Mouse (Mus musculus) intestine, embryonic 14.5 days (tissue): ENCODE data around the gene Ptprm. TPM values are rescaled to one million over a fixed set of nuclear protein-coding genes. Genes with fewer than 3 reads are reported as not detected.

Experiments used
- ATAC-seq: fragments of 200-750 bp; cut with Nextera tagmentation; replicated peaks from 2 replicates; pipeline ENCODE4 v1.8.0; 2017; ENCODE audit warnings: low read depth, moderate number of reproducible peaks, moderate TSS enrichment, moderate library complexity; ENCODE audit not compliant: low FRiP score, low TSS enrichment
- DNase-seq: peaks from one replicate; pipeline ENCODE4 v3.0.0-alpha.2; 2018; ENCODE audit warnings: low spot score
- H3K27ac ChIP-seq: fragments of 300-500 bp; sonication (generic); 2 replicates; pipeline ENCODE4 v1.5.1; 2014; ENCODE audit warnings: low read depth, mild to moderate bottlenecking, control low read depth
- H3K27me3 ChIP-seq: fragments of 300-500 bp; sonication (generic); replicated peaks from 2 replicates; pipeline ENCODE4 v1.6.1; 2014; ENCODE audit warnings: low read length, control low read depth; ENCODE audit not compliant: control insufficient read depth, insufficient read depth
- H3K36me3 ChIP-seq: fragments of 300-500 bp; sonication (generic); 2 replicates; pipeline ENCODE4 v1.6.1; 2014; ENCODE audit warnings: low read length, control low read depth; ENCODE audit not compliant: control insufficient read depth, insufficient read depth
- H3K4me1 ChIP-seq: fragments of 300-500 bp; sonication (generic); replicated peaks from 2 replicates; pipeline ENCODE4 v1.6.1; 2014; ENCODE audit warnings: low read length, control low read depth, mixed read lengths; ENCODE audit not compliant: control insufficient read depth, insufficient read depth
- H3K4me2 ChIP-seq: fragments of 300-500 bp; sonication (generic); 2 replicates; pipeline ENCODE4 v1.6.1; 2014; ENCODE audit warnings: low read length
- H3K4me3 ChIP-seq: fragments of 300-500 bp; sonication (generic); 2 replicates; pipeline ENCODE4 v1.5.1; 2014; ENCODE audit warnings: low read depth, low read length, control low read depth, mixed read lengths
- H3K9ac ChIP-seq: fragments of 300-500 bp; sonication (generic); 2 replicates; pipeline ENCODE4 v1.6.1; 2014; ENCODE audit warnings: mild to moderate bottlenecking, low read length
- H3K9me3 ChIP-seq: fragments of 300-500 bp; sonication (generic); 2 replicates; pipeline ENCODE4 v1.6.1; 2016; ENCODE audit warnings: low read length, control low read depth; ENCODE audit not compliant: control insufficient read depth
- WGBS: fragments of 180-500 bp; shearing (Covaris S2); extraction: QIAGEN DNeasy Blood & Tissue Kit; methylation state at CpG from one replicate; pipeline ENCODE4 v1.1.7; 2014; 5-methylcytosine and 5-hydroxymethylcytosine counted together
- polyA plus RNA-seq: library from polyadenylated mRNA; unstranded; fragments of >200 nt; fragmentation: Nextera tagmentation; extraction: Ambion mirVana; gene quantifications from 2 replicates; pipeline ENCODE4 v1.2.1, GENCODE M21; 2014

Ptprm gene
- polyA plus RNA-seq, 1 experiment from 2014 or later, result 15.9 TPM

DNA sequence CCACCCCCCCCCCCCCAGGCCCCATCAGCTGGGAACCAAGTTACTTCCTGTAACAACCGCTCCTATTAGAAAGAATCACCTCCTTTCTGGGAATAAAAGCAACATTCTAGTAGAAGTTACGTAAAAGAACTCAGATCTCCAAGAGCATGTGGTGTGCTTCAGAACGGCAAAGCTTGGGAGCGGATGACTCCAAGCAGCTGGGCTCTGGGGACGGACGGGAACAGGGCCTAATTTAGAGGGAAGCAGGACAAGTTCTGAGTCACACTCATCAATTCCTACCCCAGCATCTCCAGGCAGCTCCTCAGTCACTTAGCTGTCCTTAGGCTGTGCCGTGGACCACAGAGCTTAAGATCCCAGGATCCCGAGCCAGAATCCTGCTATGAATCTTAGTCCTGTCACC lies 602.5 kb downstream of the Ptprm start:
- WGBS, result 80% methylated on average over 8 of the region's 8 CpGs
- Histone ChIP-seq H3K9me3 (no peaks in the 10 kb centered on the region), H3K4me1 (peaks cover 8% of the 10 kb centered on the region; the same call in 1 of the 2 replicates), H3K36me3 (no peaks in the 10 kb centered on the region), H3K27me3 (no peaks in the 10 kb centered on the region), H3K27ac (no peak overlapping the region), H3K4me3 (no peak overlapping the region), H3K4me2 (no peak overlapping the region), H3K9ac (no peak overlapping the region)
- DNase-seq (no peak), ATAC-seq (no peak)

DNA sequence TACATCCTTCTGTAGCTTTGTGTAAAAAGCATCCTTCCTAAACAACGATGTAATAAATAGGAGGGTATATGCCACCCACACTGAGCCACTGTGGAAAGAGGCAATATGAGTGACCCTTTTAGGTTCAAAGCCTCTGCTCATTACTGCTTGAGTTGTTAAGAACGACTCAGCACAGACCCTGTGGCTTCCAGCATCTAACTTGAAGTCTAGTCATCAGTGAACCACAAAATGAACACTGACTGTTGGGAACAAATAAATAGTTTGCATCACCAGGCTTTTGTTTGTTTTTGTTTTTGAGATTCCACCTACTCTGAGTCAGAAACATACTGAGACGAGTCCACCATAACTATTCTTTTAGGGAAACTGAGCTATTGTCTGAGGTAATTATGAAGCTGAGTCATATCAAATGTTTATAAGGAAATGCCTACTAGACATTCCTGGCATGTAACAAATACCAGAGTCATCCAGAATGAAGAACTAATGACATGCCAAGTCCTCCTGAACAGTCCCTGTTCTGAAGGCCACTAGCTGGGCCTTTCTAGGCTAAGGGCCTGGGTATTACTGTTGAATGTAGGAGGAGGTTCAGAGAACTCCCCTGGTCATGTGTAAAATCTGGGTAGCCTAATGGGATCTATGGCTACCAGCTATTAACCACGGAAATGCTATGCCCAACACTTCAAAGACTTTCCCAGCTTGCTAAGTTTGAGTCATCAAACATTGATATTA lies 603.6 kb downstream of the Ptprm start:
- H3K36me3 ChIP-seq, result no peaks in the 10 kb centered on the region
- no peak overlapping the region for H3K27ac ChIP-seq
- ATAC-seq (no peak), DNase-seq (peak; percentile 38)
- no peaks in the 10 kb centered on the region for H3K27me3 ChIP-seq
- H3K4me1 ChIP-seq, result no peaks in the 10 kb centered on the region; the same call in 1 of the 2 replicates
- H3K9ac ChIP-seq, result no peak overlapping the region
- H3K4me2 ChIP-seq, result no peak overlapping the region
- H3K9me3 ChIP-seq, result no peaks in the 10 kb centered on the region
- WGBS, result 79% methylated on average over 4 of the region's 4 CpGs
- H3K4me3 ChIP-seq, result no peak overlapping the region

GRCm38 (mm10) chr17:66749976-66750375 lies 604.3 kb downstream of the Ptprm start:
- H3K9ac ChIP-seq, result no peak overlapping the region
- ATAC-seq (no peak), DNase-seq (peak; percentile 40)
- H3K36me3 ChIP-seq, result no peaks in the 10 kb centered on the region
- no peak overlapping the region for H3K4me2 ChIP-seq
- H3K9me3 ChIP-seq, result no peaks in the 10 kb centered on the region
- no peaks in the 10 kb centered on the region for H3K27me3 ChIP-seq
- 88% methylated on average over 7 of the region's 7 CpGs for WGBS
- H3K27ac ChIP-seq, result no peak overlapping the region
- H3K4me3 ChIP-seq, result no peak overlapping the region
- no peaks in the 10 kb centered on the region; the same call in 1 of the 2 replicates for H3K4me1 ChIP-seq

DNA sequence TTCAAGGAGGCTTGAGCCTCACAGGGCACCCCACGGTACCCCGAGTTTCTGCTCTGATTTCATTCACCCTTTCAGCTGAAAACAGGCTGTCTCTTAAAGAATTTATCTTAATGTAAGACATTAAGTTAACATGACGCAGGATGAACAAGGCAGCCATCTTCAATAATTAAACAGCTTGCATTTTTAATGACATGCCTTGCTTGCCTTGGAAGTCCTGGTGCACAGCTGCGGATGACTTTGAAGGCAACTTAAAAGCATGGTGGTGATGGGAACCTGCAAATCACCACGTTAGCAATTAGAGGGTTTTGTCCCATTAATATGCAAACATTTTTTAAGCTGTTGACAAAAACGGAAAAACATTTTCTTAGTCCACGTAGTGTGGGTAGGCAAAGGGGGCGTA lies 607.8 kb downstream of the Ptprm start:
- no peak for ATAC-seq

GRCm38 (mm10) chr17:66743321-66743720 lies 610.9 kb downstream of the Ptprm start:
- Histone ChIP-seq H3K4me2 (no peak overlapping the region), H3K9me3 (no peaks in the 10 kb centered on the region), H3K36me3 (no peaks in the 10 kb centered on the region), H3K9ac (no peak overlapping the region), H3K27me3 (no peaks in the 10 kb centered on the region), H3K27ac (no peak overlapping the region), H3K4me3 (no peak overlapping the region), H3K4me1 (no peaks in the 10 kb centered on the region)
- WGBS, result 60% methylated on average over 7 of the region's 7 CpGs
- no peak for ATAC-seq
- peak; percentile 46 for DNase-seq

More for the DNA sequence above, 607.8 kb downstream of the Ptprm start:
- no peak overlapping the region for H3K9ac ChIP-seq
- no peaks in the 10 kb centered on the region for H3K9me3 ChIP-seq
- H3K4me3 ChIP-seq, result no peak overlapping the region
- no peaks in the 10 kb centered on the region for H3K27me3 ChIP-seq
- peak; percentile 3 for DNase-seq
- no peak overlapping the region for H3K27ac ChIP-seq
- WGBS, result 86% methylated on average over 8 of the region's 8 CpGs
- no peaks in the 10 kb centered on the region for H3K4me1 ChIP-seq
- no peak overlapping the region for H3K4me2 ChIP-seq
- no peaks in the 10 kb centered on the region for H3K36me3 ChIP-seq

DNA sequence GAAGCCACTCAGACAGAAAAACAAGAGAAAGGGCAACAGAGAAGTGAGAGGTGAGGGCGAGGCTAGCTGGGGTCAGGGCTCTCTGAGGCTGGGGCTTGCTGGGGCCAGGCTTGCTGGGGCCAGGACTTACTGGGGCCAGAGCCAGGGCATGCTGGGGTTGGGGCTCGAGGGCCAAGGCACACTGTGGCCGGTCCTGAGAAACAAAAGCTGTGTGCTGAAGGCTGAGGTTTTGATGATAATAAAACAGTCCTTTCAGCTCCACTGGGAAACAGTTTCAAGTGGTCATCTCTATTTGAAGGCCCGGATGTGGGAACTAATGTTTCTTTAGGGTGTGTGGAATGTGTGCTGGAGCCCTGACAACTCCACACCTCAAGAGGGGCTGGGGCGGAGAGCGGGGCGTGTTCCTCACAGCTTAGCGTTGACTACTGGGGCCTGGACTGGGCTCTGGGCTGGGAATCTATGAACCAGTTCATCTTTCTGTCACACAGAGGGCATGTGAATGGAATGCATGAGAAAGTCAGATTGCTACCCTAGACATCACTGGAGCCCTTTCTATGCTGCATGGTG lies 615.4 kb downstream of the Ptprm start:
- WGBS, result 55% methylated on average over 8 of the region's 8 CpGs
- DNase-seq, result no peak

GRCm38 (mm10) chr17:66738331-66738730 lies 615.9 kb downstream of the Ptprm start:
- H3K4me1 ChIP-seq, result no peaks in the 10 kb centered on the region
- no peaks in the 10 kb centered on the region for H3K36me3 ChIP-seq
- no peak overlapping the region for H3K27ac ChIP-seq
- no peak for ATAC-seq
- no peaks in the 10 kb centered on the region for H3K27me3 ChIP-seq
- no peaks in the 10 kb centered on the region for H3K9me3 ChIP-seq
- DNase-seq, result no peak
- no peak overlapping the region for H3K4me2 ChIP-seq
- no peak overlapping the region for H3K9ac ChIP-seq
- 72% methylated on average over 6 of the region's 6 CpGs for WGBS
- no peak overlapping the region for H3K4me3 ChIP-seq

More for the DNA sequence above, 615.4 kb downstream of the Ptprm start:
- no peak for ATAC-seq
- no peaks in the 10 kb centered on the region for H3K27me3 ChIP-seq
- H3K4me2 ChIP-seq, result no peak overlapping the region
- no peak overlapping the region for H3K27ac ChIP-seq
- no peak overlapping the region for H3K4me3 ChIP-seq
- no peaks in the 10 kb centered on the region for H3K9me3 ChIP-seq
- no peaks in the 10 kb centered on the region for H3K36me3 ChIP-seq
- no peaks in the 10 kb centered on the region for H3K4me1 ChIP-seq
- no peak overlapping the region for H3K9ac ChIP-seq

GRCm38 (mm10) chr17:66736450-66736849 lies 617.8 kb downstream of the Ptprm start:
- no peak for DNase-seq
- no peak overlapping the region for H3K4me2 ChIP-seq
- no peaks in the 10 kb centered on the region for H3K27me3 ChIP-seq
- no peaks in the 10 kb centered on the region for H3K4me1 ChIP-seq
- ATAC-seq, result no peak
- H3K36me3 ChIP-seq, result no peaks in the 10 kb centered on the region
- no peak overlapping the region for H3K4me3 ChIP-seq
- no peaks in the 10 kb centered on the region for H3K9me3 ChIP-seq
- H3K9ac ChIP-seq, result no peak overlapping the region
- WGBS, result 61% methylated on average over 6 of the region's 6 CpGs
- H3K27ac ChIP-seq, result no peak overlapping the region

DNA sequence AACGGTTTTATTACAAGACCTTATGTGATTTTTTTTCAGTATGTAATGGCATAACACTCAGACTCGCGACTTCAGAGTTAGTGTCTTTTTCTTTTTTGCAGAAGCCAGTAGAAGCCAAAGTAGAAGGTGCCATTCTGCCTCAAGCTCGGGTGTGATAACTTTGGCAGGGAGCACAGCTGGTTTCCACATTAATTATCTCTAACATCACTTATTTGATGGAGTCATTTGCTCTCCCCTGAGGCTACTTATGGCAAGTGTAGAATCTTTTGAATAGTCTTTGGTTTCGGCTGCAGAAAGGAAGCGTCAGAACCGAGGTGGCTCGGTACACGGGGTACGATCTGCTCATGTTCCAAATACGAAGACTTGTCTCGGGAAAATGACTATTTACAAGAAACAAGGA lies 620.7 kb downstream of the Ptprm start:
- DNase-seq (no peak), ATAC-seq (no peak)
- Histone ChIP-seq H3K27me3 (no peaks in the 10 kb centered on the region), H3K4me2 (no peak overlapping the region), H3K9me3 (no peaks in the 10 kb centered on the region), H3K4me1 (no peaks in the 10 kb centered on the region), H3K36me3 (no peaks in the 10 kb centered on the region), H3K4me3 (no peak overlapping the region), H3K9ac (no peak overlapping the region), H3K27ac (no peak overlapping the region)
- WGBS, result 88% methylated on average over 12 of the region's 12 CpGs
